Mouse (Mus musculus): ENCODE results near the gene Mlf2. TPM values are rescaled to one million over a fixed set of nuclear protein-coding genes. Genes with fewer than 3 reads are reported as not detected.

Mlf2 gene
- polyA plus RNA-seq, 1 experiment from 2014 or later: 267 TPM

DNA sequence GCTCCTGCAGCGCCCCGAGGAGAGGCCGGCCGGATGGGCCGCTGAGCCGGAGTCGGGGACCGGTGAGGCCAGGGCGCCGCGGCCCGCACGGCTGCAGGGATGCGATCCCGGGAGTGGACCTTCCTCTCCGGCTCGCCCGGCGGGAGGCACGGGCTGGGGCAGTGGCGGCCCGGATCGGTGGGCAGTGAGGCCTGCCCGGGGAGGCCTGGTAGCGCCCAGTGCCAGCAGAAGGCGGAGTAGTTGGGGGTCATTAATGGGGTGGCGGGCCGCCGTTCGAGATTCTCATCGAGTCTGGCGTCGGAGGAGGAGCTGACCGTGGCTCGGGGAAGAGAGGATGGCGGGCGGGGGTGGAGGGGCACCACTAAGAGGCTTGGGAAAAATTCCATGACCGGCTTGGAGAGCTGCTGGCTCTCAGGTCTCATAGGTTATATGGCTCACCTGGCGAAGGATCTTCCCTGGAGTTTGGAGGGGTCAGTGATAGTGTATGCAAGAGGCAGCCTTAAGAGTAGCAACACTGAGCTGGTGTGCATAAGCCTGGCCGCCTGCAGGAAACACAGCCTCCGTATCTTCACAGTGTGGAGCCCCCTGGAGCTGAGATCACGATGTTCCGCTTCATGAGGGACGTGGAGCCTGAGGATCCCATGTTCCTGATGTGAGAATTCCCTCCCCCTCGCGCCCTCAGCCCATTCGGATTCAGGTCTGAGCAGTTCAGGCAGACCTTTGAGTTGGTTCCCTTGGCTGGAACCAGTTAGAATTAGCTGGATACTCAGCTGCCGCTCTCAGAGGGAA is 533 bp downstream of the Mlf2 start:
- DNase-seq (ENCODE audit: low spot score): peak; percentile 64

DNA sequence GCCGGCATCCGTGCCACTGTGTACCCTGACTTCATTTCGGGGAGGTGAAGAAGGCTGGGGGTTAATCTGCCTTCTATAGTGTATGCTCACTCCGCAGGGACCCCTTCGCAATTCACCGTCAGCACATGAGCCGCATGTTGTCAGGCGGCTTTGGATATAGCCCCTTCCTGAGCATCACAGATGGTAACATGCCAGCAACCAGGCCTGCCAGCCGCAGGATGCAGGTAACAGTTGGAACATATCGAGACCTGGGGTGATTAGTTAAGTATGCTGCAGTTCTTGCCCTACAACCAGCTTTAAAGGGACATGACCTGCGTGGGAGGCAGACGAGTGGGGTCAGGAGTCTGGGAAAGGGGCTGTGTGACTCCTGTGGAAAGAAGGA is 1.1 kb downstream of the Mlf2 start:
- no peak for DNase-seq (ENCODE audit: low spot score)

DNA sequence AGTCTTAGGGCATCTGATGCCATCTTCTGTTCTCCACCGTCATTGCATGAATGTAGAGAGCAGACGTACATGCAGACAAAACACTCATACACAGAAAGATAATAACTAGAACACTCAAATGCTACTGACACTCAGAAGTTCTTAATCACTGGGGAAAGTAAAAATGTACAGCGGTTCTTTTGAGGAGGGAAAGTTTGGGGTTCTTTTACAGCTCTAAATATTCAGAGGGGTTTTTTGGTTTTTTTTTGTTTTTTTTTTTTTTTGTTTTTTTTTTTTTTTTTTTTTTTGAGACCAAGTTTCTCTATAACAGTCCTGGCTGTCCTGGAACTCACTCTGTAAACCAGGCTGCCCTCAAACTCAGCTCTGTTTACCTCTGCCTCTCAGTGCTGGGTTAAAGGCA is 1.9 kb downstream of the Mlf2 start:
- no peak for DNase-seq (ENCODE audit: low spot score)

DNA sequence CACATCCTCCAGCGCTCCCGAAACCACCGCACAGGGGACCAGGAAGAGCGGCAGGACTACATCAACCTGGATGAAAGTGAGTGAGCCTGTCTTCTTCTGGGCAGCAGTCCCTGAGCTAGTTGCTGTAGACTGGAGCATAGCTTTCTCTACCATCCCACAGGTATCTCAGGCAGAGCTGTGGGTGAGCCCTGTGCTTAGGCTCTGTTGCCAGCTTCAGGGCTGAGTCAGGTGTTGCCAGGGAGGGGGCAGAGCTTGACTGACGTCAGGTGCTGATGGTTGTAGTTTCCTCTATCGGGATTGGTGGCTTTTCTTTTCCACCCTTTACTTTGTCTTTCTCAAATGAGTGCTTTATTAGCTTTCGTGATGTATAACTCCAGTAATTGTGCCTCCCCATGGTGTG is 3.5 kb downstream of the Mlf2 start:
- no peak for DNase-seq (ENCODE audit: low spot score)

DNA sequence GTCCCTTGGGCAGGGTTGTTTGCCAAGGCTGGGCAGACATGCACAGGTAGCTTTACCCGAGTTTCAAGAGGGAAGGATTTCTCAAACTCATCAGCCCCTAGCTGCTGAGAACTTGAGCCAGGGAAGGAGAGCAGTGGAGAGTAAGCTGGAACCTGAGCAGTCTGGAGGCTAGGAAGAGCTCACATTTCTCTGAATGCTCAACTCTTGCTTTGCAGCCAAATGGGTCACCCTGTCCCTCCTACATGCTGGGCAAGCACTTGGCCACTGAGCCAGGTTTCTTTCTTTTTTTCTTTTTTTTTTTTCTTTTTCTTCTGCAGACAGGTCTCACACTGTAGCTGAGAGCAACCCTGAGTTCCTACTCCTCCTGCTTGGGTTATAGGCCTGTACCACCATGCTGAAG is 5.5 kb downstream of the Mlf2 start:
- DNase-seq (ENCODE audit: low spot score): no peak

DNA sequence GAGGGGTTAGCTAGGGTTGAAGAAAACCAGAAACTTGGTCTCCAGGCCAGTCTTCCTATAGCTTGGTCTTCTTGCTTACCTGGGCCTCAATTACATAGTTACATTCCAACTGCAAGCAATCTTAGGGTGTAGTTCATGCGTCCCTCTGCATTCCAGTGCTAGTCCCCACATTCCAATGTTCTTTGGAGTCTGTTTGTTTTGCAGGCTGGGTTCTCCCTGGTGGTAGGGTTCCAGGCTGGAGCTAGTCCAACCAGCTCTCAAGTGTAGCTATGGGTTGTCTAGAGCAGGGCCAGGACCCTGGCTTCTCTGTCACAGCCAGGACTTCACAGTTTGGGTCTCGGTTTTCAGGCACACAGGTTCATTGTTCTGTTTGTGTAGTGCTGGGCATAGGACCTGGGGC is 6.3 kb downstream of the Mlf2 start:
- DNase-seq (ENCODE audit: low spot score): no peak

DNA sequence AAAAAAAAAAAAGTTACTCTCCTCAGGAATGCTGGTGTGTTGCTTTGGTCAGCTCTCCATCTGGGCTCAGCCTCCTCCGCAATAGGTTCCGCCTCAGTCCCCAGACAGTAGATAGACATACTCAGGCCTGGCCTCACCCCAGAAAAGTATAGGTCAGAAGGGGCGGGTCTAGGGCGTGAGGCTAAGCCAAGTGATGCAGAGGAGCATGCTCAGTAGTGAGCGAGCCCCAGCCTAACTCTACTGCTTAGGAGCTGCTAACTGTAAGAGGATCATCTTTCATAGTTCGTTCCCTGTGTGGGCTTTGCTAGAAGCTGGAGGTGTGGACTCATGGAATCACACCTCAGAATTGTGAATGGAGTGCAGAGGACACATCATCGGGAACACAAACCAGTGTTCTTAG is 7.4 kb downstream of the Mlf2 start:
- no peak for DNase-seq (ENCODE audit: low spot score)

DNA sequence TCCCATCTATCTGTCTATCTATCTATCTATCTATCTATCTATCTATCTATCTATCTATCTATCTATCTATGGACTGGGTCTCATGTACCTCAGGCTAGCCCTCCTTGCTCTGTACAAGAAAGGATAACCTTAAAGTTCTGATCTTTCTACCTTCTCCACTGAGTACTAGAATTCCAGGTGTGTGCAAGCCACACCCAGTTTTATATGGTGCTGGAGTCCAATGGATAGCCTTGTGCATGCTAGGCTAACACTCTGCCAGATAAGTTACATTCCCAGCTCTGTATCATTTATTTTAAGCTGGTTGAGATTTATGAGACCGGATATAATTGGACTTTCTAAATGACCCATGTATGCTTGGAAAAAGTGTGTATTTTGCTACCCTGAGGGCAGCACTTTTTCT is 10.5 kb downstream of the Mlf2 start:
- DNase-seq (ENCODE audit: low spot score): no peak

DNA sequence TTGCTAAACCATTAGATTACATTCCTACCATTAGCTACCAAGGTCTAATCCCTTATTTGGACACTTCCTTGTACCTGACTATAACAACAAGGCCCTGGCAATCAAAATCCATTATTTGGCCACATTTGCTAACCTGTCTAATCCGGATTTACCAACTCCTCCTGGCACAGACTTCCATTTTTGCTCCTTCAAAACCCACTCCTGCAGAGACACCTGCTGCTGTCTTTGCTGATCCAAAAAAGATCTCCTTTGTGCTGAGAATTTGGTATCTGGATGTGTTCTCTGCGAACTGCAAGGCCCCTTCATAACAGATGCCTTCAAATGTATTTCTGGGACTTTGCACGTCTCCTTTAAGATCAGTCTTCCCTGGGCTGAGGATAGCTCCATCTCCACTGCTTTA is 12.3 kb downstream of the Mlf2 start:
- DNase-seq (ENCODE audit: low spot score): no peak

DNA sequence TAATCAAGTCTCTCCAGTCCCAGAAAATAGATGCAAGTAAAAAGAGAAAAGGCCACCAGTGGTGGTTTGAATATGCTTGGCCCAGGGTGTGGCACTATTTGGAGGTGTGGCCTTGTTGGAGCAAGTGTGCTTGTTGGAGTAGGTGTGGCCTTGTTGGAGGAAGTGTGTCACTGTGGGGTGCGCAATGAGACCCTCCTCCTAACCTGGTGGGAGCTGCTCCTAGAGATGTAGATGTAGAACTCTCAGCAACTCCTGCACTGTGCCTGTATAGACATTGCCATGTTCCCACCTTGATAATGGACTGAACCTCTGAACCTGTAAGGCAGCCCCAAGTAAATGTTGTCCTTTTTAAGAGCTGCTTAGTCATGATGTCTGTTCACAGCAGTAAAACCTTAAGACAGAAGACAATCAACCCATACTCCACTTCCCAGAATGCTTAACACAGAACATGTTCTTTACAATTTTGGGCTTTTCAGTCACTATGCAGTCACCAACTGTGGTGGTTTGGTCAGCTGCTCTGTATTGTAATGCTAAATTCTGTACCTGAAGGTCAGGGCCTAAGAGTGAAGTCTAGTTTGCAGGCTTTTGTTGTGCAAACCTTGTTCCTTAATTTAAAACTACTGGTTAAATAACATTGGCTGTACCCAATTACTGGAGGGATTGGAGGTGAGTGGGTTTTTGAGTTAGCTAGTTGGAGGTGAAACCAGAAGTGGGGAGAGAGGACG is 23.0 kb downstream of the Mlf2 start:
- DNase-seq (ENCODE audit: low spot score): no peak

DNA sequence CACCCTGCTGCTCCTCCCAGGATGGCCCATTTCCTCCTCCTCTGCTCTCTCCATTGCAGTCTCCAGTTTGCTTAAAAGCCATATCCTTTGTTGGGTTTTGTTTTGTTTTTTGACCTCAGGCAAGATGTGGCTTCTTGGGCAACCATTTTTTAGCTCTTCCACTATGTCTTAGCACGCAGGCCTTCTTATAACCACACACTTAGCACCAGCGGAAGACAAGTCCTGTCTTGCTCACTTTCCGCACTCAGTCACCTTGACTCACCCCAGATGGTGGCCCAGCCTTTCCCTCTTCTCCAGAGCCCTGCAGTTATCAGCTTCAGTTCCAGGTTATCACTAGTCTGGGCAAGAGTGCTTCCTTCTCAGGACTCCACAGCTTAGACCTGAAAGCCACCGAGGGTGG is 24.0 kb downstream of the Mlf2 start:
- no peak for DNase-seq (ENCODE audit: low spot score)

DNA sequence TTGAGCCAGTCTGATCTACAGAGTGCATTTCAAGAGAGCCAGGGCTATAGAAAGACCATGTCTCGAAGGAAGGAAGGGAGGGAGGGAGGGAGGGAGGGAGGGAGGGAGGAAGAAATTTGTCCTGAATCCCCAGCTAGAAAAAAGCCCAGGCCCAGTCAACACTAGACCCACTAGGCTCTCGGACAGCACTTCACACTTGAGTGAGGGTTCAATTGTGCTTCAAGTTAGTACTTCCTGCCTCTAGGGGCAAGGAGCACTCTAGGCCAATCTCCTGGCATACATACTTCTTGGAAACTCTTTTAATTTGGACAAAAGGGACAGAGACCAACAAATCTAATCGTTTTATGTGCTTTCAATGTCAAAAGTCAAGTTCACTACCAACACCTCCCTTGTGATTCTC is 26.9 kb downstream of the Mlf2 start:
- no peak for DNase-seq (ENCODE audit: low spot score)

DNA sequence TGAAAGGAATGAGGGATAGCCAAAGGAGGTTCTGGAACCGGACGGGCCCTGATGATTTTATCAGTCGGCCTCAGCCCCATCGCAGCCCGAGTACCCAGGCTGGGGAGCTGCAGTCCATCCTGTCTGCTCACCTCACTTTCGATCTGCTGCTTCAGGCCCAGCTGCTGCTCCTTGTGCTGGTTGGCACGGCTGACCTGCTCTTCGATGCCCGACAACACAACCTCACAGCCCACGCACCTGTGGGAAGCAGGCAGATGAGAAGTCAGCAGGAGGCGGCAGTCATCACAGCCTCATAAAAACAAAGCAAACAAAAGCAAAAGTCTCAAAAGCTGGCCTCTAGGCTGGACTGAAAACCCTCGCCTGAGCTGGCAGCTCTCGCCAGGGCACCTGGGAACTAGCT is 28.8 kb downstream of the Mlf2 start:
- DNase-seq (ENCODE audit: low spot score): no peak

DNA sequence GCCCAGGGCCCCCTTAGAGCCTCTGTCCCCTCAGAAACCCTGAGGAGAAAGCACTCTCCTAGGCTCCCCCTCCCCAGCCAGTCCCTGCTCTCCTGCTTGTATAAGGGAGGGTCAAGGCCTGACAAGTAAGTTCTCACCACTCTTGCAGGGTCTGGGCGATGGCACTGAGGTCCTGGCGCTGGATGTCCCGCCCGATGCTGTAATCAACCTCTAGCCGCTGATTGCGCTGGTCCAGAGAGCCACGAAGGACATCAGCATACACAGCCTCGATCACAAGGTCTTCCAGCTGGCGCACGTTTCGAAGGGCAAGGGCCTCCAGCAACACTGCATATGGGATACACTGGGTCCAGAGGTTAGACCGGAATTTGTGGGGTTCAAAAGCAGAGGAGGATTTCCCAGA is 29.8 kb downstream of the Mlf2 start:
- no peak for DNase-seq (ENCODE audit: low spot score)

DNA sequence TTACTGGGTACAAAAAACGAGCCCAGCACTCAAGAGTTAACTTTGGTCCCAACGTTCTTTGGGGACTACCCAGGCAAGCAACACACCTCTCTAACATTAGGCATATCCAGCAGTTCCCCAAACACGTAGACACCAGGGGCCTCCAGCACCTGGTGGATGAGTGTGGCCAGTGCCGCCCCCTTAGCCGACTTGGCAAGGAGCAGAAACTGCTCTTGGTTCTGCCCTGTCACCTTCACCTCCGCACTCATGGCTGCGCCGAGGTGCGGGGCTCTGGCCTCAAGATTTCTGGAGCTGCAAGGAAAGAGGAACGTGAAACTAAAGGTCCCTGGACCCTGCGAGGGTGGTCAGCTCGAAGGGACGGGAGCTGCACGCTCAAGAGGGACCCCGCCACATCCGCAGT is 33.5 kb downstream of the Mlf2 start:
- peak; percentile 4 for DNase-seq (ENCODE audit: low spot score)

DNA sequence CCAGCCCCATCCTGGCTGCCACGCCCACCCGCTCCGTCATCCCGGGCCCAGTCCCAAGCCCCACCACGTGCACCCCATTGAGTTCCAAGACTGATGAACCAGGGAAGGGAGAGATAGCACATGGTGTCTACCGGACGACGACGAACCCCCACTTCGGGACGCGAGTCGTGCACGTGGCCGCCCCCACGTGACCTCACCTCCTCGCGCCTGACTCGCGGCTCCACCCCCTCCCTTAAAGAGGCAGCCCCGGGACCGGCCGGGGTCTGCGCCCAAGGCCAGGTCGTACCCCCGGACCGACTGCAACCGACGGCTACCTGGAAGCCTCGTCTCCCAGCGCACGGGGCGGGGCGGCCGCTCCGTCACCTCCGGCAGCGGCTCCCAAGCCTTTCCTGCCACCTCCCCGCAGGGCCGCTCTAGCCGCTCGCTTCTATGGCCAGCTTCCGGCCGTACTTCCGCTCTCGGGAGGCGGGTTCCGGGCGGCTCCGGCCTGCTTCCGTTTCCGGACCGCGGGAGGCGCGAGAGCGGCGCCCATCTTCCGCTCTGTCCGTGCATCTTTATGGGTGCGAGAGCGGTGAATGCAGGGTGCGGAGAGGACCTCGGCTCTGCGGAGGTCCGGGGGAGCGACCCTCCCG is 34.0 kb downstream of the Mlf2 start, which contains the start of gene Cops7a:
Gene Cops7a (minus strand): TSS at position 451 of the 632 bp plus-strand sequence.
- DNase-seq (ENCODE audit: low spot score): peak; percentile 96

DNA sequence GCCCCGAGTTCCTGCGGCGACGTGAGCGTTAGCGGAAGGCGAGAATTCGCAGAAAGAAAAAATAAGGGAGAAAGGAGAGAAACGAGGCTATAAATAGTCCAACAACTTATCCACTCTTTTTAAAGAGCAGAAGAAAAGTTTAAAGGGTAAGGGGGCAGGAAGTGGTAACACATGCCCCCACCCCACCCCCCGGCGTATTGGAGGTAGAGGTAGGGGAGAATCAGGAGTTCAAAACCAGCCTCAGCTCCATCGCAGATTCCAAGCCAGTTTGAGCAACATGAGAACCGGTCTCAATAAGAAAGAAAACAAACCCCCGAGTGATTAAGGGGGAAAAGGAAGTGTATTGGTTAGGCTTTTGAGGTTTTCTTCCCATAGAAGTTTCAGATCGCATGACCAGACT is 34.6 kb downstream of the Mlf2 start:
- DNase-seq (ENCODE audit: low spot score): peak; percentile 49

DNA sequence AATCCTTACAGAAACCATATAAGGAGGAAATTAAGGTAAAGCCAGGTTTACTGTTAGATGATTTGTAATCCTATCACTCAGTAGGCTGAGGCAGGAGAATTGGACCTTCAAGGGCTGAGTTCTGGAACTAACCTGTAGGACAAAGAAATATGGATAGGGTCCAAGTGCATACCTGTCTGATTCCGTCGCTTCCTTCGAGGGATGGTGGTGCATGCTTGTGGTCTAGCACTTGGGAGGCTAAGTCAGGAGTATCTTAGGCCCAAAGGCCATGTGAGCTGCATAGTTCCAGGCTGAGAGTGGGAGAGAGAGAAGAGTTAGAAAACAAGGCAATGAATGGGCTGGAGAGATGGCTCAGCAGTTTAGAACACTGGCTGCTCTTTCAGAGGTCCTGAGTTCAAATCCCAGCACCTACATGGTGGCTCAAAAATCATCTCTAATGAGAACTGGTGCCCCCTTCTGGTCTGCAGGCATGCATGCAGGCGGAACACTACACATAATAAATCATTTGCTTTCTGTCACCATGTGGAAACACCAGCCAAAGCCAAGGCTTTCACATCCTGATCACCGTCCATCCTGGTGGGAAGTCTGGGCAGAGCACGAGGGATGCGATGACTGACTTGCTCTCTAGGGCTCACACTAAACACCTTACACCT is 35.4 kb downstream of the Mlf2 start:
- DNase-seq (ENCODE audit: low spot score): peak; percentile 24

DNA sequence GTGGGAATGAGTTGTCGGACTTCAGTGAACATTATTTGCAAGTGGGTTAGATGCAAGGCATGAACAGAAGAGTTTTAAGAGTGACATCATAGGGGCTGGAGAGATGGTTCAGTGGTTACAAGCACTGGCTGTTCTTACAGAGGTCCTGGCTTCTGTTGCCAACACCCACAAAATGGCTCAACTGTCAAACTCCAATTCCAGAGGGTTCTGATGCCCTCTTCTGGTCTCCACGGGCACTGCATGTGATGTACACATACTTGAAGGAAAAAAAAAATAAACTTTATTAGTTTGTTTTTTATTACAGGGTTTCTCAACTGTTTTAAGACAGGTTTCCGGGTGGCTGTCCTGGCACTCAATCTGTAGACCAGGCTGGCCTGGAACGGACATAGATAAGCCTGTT is 36.6 kb downstream of the Mlf2 start:
- DNase-seq (ENCODE audit: low spot score): peak; percentile 49
